ENCODE assay signal across 11 mouse cellular contexts in the genomic region with DNA sequence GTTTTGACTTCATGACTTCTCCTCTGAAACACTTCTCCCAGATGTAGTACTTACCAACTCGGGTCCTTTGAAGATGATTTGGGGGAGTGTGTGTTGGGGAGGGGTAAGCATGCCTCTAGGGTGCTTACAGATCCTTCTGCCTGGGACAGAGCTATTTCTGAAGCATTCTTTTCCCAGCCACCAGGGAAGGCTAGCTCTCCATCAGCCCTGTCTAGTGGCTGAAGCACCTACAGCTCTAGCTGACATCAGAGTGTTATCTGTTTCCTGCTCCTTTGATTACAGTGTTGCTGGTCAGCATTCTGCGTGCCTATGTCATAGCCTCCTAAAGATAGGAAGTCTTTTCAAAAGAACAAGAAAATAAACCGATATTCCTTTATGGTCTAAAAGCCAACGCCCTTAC.
"Had no signal": no experiment of that assay in that cellular context is flagged by ENCODE, and none has a peak within 500 bp of the region (broad histone marks: within the 10 kb centered on the region; RNA-seq: fewer than 3 reads in every experiment).

No protein-coding gene starts in this region.

- H3K4me2 ChIP-seq: liver, embryonic 11.5 days; liver, embryonic 15.5 days; midbrain, embryonic 11.5 days; midbrain, embryonic 15.5 days; neural tube, embryonic 12.5 days had no signal

- H3K9me3 ChIP-seq: limb, embryonic 10.5 days; liver, embryonic 15.5 days; midbrain, embryonic 15.5 days; neural tube, embryonic 12.5 days had no signal

- H3K4me1 ChIP-seq: liver, embryonic 15.5 days; midbrain, embryonic 15.5 days; neural tube, embryonic 12.5 days had no signal

- H3K27ac ChIP-seq: left cerebral cortex, adult 2 months; limb, embryonic 10.5 days; liver, embryonic 15.5 days; midbrain, embryonic 15.5 days; neural tube, embryonic 12.5 days had no signal

- H3K27me3 ChIP-seq: liver, embryonic 15.5 days; midbrain, embryonic 15.5 days; neural tube, embryonic 12.5 days had no signal

- DNase-seq: lung, adult 2 months; lung, postnatal 14 days; thymus, adult 18-20 months; thymus, postnatal 14 days had no signal

- H3K9ac ChIP-seq: liver, embryonic 15.5 days; midbrain, embryonic 15.5 days; neural tube, embryonic 12.5 days had no signal

- ATAC-seq: midbrain, embryonic 15.5 days had no signal

- H3K4me3 ChIP-seq: left cerebral cortex, adult 2 months; limb, embryonic 10.5 days; liver, embryonic 15.5 days; midbrain, embryonic 15.5 days; neural tube, embryonic 12.5 days had no signal

- H3K36me3 ChIP-seq: limb, embryonic 10.5 days; liver, embryonic 15.5 days; midbrain, embryonic 15.5 days; neural tube, embryonic 12.5 days had no signal
